Mouse (Mus musculus): ENCODE measurements around the gene Tor1aip2.

- TF ChIP-seq CTCF (IDR thresholded peaks at IDR 0.05; ENCODE audit: low read depth) (no peak), EP300 (IDR thresholded peaks at IDR 0.05; ENCODE audit: low read depth) (no peak)
These were observed 31.8 kb upstream of the Tor1aip2 start for GRCm38 (mm10) chr1:156003201-156003935.

All from liver, postnatal 0 days (tissue).